Mouse (Mus musculus): ENCODE results near the gene Lypd6b. TPM values are rescaled to one million over a fixed set of nuclear protein-coding genes. Genes with fewer than 3 reads are reported as not detected.

Gene Lypd6b
- total RNA-seq (2021): 1.2 and 1.9 TPM in 2 replicates
- long read RNA-seq: 0 reads

GRCm38 (mm10) chr2:49787376-49788050 lies at the start of gene Lypd6b:
Gene Lypd6b, plus strand, starts transcription at chr2:49787688.
- DNase-seq: peak; percentile 21

DNA sequence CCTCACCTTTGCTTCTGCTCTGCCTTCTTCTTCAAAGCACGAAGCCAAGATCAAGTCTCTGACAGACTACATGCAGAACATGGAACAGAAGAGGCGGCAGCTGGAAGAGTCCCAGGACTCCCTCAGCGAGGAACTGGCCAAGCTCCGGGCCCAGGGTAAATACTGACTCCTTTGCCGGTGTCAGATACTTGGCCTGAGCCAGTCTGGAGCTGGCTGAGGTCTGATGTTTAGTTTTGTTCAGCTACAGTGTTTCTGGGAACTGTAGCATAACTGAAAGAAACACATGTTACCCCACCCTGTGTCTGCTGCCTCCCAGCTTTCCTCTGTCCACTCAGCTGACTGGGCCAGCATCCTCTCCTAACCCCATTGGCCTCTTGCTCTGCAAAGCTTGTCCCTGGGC lies 48.4 kb upstream of the Lypd6b start:
- no peak for DNase-seq

GRCm38 (mm10) chr2:49741026-49741425 lies 46.5 kb upstream of the Lypd6b start:
- no peak for DNase-seq

- DNase-seq: no peak
Observed at GRCm38 (mm10) chr2:49741895-49742734, 45.4 kb upstream of the Lypd6b start.

DNA sequence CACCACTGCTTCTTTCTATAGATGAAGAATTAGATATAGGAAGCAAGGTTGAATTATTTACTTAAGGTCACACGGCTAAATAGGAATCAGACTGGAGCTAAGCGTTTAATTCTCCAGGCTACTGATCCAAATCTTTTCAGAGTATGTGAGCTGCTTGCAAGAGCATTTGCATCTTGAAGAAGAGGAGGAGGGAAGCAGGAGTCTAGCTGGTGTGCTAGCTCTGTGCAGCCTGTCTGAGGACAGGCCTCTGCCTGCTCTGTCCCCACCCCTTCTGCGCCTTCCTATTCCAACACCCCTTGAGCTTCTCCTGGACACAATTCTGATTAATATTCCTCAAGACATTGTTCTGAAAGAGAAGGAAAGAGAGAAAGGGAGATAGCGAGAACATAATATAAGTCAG lies 44.6 kb upstream of the Lypd6b start:
- DNase-seq: no peak

GRCm38 (mm10) chr2:49743775-49744174 lies 43.7 kb upstream of the Lypd6b start:
- DNase-seq: no peak

GRCm38 (mm10) chr2:49744251-49745093 lies 43.0 kb upstream of the Lypd6b start:
- DNase-seq: peak; percentile 20

DNA sequence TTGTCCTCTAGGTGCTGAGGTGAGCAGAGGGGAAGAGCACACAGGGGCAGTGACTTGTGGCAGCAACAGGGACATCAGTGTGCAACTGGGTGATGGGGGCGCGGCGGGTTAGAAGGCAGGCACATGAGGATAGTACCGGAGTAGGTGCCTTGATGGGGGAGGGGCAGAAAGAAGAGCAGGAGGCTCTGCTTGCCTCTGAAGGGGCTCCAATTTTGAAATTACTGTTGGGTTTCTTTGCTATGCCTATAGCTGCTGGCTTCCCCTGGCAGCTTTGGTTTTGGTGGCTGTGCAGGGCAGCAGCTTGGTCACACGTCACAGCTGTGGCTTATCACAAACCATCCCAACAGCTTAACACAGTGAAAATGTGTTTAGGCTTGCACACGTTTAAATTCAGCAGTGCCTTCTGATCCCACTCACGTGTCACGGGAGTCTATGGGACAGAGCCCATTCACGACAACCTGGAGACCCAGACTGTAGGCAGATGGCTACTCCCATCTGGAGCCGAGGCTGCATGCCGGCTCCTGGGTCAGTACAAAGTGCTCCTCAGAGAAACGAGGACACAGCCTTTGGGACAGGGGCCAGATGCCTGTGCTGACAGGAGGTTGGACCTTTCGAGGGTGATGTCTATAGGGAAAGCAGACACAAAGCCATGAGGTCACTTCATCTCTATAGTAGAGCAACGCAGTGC lies 42.2 kb upstream of the Lypd6b start:
- DNase-seq: peak; percentile 23

- DNase-seq: peak; percentile 57
Observed at GRCm38 (mm10) chr2:49746947-49747346, 40.5 kb upstream of the Lypd6b start.

GRCm38 (mm10) chr2:49747670-49748069 lies 39.8 kb upstream of the Lypd6b start:
- DNase-seq: no peak

- DNase-seq: no peak
Observed at GRCm38 (mm10) chr2:49748628-49749342, 38.7 kb upstream of the Lypd6b start.

GRCm38 (mm10) chr2:49749730-49750576 lies 37.5 kb upstream of the Lypd6b start:
- no peak for DNase-seq

DNA sequence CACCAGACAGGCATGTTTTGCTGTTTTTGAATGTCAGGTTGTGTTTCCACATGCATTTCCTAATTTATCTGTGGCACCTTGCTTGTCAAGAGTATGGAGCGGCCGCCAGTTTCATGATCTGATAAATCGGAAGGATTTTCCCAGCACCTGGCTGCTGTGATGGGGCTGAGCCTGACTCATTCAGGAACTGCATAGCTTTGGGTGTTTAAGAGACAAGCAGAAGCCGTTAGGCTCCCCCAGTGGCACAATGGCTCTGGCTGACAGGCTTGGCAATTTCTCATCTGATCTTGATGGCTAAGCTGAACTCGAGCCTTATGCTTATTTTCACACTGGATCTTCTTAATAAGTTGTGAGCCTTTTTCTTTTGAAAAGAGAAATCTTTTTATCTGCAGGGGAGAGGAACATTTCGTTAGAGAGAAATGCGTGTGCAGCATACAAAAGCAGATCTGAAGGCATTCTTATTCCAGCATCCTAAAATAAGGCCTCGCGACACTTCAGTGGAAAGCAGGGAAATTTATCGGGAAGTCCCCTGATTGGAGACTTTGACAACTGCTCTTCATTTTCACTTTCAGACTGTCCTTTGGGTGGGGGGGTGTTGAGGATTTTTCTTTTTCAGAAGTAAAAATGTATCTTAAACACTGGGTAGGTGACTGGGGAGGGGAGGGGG lies 35.8 kb upstream of the Lypd6b start:
- no peak for DNase-seq

DNA sequence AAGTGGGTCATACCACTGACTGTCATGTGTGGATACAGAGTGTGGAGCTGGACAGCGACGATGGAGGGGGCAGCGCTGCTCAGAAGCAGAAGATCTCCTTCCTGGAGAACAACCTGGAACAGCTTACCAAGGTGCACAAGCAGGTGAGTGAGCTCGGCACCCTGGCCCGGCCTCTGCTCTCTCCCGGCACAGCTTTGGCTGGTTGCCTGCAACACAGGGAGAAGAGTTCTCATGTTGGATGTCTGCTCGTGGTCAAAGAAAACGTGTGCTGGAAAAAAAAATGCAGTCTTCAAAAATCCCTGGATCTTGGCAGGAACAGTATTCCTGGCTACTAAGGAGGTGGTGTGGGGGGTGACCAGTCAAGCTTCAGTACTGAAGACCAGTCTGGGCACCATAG lies 35.3 kb upstream of the Lypd6b start:
- no peak for DNase-seq

GRCm38 (mm10) chr2:49753062-49753461 lies 34.4 kb upstream of the Lypd6b start:
- no peak for DNase-seq

- no peak for DNase-seq
Observed at GRCm38 (mm10) chr2:49755054-49755453, 32.4 kb upstream of the Lypd6b start.

DNA sequence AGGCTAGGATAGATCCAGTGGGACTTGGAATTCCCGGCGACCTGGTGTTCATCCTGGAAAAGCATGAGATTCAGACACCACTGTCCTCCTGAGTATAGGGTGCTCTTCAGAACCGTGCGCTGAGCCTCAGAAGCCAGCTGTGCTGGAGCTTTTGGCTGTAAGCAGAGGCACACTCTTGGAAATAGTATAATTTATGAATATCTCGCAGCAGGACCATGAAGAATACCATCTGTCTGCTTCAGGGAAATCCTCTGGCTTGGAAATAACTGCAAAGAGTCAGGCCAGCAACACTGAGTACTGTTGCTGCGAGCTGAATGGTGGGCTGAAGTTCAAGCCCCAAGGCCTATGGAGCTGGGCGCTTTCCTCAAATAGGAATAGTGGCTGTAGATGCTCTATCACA lies 29.9 kb upstream of the Lypd6b start:
- DNase-seq: no peak

GRCm38 (mm10) chr2:49764331-49764946 lies 23.0 kb upstream of the Lypd6b start:
- no peak for DNase-seq

- no peak for DNase-seq
Observed at GRCm38 (mm10) chr2:49768916-49769315, 18.6 kb upstream of the Lypd6b start.
